Mouse (Mus musculus): ENCODE data around the gene Chsy1.
A peak's percentile ranks its signal among the peaks of the same experiment; 100 is the strongest.

Gene Chsy1

DNA sequence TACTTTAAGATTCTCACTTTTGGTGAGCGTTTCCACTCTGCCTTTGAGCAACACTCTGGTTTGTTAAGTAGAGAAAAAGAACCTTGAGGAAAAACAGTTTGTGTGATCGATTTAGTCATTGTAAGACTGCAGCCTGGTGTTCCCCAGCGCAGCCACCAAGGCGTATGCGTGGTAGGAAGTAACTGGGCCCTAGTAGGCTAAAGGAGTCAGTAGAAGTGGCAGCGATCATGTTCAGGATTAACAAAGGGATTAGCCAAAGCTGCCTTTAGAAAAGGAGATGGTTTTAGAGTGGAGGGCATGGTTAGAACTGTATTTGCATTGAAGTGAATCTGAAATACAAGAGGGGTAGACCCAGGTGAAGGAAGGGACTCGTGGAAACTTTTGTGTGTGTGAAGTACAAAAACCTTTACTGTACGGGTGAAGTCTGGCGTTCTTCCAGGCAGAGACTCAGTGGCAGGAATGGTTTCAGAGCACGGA, 1.4 kb downstream of the Chsy1 start:
- peak; percentile 38 to 47 for DNase-seq

DNA sequence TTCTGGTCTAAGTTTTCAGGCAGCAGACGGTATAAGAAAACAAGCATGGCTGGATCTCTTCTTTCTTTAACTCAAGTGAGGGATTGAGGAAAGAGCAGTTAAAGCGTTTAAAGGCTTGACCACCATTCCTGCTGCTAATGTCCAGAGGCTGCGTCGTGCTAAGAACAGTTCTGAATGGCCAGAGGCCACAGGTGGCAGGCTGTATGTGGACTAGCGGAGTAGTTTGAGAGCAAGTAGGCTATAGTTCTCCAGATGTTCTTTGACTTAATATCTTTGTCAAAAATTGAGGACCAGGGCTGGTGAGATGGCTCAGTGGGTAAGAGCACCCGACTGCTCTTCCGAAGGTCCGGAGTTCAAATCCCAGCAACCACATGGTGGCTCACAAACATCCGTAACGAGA, 1.9 kb downstream of the Chsy1 start:
- DNase-seq = no peak

DNA sequence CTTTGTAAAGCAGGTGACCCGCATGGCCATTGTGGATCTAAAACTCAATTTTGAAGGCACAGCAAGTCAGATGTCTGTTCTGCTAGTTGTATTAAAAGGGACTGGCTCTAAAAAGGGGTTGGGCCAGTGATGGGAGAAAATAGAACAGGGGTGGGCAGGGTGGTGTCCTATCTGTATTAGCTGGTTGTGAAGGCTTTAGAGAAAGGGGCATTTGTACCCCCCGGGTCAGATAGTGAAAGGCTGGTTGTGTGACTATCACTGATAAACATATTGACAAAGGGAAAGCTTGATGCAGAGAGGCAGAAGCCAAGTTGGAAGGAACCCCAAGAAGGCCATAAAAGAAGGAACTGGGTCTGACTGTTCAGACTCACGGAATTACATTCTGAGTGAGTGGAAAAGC, 4.2 kb downstream of the Chsy1 start:
- no peak for DNase-seq

DNA sequence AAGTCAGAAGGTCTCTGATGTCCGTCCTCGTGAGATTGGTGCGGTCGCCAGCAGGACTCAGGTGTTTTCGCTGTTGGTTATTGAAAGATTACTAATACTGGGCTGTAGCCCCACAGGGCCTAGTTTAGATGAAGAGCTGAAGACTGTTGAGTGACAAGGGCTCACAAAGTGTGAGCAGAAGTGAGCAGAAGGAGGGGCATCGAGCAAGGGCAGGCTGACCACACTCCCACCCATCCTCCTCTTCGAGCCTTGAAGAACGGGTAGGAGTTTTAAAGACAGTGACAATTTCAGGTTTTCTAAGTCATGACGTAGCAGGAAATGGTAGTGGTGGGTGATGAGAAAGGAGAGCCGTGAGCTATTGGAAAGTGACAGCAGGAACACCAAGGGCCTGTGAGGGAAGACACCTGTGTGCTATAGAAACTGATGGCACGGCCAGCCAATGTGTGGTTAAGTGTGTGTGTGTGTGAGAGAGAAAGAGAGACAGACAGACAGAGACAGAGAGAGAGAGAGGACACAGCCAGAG, 6.6 kb downstream of the Chsy1 start:
- DNase-seq = no peak

DNA sequence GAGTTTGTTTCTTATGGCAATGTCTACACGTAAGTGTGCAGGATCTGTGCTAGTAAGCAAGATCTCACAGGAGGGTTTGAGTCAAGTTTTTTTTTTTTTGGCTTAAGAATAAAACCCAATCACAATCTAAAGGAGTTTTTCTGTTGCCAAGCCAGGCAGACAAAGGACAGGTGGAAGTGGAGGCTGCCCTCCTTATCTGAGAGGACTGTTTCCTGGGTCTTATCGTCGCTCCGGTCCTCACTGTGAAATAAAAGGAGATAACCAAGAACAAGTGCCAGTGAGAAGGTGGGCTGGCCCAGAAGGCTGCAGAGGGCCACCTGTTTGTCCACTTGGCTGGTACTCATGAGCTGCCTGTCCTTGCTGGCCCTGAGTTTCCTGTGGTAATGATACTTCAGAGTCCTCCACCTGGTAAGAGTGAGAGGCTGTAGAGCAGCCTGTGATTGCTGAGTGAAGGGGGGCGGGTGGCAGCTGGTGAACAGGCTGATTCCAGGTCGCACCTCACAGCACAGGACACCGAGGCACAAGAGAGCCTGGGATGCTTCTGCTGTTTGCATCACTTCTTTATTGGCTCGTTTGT, 7.7 kb downstream of the Chsy1 start:
- DNase-seq = peak in 1 of 2 experiments; percentile 23

DNA sequence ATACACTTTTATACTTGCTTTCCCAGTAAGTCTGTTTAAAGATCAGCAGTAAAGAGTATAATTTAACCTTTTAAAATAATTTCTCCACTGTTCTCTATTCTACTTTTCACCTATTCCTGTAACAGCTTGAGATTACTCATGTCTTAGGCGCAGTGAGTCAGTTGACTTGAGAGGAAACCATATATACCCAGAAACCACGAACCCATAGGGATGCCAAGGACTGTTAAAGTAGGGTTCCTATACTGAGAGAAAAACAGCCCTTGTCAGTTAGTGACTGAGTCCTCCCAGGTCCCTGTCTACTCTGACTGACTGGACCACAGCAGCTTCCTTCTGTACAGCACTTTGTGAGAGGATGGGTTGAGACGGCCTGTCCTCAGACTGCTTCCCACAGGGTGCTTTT, 8.7 kb downstream of the Chsy1 start:
- DNase-seq = no peak

DNA sequence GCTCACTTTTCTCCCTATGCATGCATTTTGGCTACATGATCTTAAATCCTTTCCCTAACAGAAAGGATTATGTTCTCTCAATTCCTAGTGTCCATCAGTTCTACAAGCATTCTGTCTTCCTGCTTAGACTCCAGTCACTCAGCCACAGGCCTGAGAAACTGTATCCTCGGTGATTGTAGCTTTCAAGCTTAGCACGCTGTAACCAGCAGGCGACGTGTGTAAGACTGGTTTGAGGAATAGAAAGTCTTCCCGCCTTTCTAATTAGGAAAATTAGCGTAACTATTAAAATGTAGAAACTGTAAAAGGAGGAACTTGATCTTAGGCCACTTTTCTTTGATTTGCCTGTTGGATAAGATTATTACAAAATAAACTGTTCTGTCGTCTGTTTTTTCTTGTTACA, 9.5 kb downstream of the Chsy1 start:
- no peak for DNase-seq

DNA sequence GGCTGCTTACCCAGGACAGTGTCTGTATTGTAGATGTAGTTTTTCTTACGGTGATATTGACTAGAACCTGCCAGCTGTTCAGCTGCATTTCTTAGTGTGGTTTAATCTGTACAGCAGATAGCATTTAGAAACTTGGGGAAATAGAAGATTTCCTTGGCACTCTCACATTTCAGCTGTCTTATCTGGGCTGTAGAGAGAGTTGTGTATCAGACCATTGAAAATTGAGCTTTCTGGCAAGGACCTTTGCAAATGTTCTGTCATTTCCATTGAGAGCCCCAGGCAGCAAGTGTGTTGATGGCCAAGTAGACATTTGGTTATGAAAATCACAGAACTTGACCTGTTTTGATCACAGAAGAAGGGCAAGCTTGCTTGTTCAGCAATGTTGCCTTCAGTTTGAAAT, 10.8 kb downstream of the Chsy1 start:
- DNase-seq = peak; percentile 61 to 77

DNA sequence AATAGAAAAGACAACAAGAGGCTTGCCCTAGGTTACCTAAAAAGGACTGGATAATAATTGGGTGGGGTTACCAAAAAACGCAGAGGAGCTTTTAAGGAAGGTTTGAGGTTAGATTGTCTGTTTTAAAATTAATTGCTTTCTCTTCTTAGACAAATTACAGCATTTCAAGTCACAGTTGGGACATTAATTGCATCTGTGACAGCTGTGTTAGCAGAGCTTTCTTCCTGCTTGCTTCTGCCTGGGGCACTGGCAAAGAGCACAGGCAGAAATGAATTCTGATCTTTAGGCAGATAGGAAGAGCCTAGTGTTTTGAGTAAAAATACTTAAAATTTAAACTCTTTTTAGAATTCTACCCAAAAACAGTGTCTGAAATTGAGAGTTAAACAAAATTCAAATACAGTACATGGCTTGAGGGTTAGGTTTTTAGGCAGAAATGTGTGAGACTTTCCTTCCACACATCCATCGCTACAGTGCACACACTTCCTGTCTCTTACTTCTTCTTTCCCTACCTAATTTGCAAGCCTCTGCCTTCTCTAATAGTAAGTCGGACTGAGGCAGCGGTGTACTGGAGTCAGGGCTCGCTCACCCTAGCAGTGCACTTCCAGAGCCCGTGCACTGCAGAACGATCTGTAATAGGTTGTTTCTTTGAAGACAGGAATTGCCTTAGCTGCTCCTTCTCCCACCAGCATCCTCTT, 11.5 kb downstream of the Chsy1 start:
- no peak for DNase-seq

DNA sequence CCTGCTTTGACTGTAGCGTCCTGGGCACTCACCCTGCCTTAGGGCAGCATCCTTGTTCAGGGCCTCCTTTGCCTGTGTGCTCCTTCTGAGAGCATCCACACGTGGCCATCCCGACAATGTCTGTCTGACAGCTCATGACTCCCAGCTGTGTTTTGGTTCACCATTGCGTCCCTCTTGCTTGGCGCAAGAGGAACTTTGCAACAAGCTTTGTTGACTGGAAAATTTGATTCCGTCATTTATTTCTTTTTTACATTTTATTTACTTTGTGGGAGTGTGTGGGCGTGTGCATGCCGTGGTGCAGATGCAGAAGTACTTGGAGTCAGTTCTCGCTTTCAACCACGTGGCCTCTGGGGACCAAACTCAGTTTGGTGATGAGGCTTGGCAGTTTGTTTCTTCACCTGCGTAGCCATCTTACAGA, 15.2 kb downstream of the Chsy1 start:
- no peak for DNase-seq

DNA sequence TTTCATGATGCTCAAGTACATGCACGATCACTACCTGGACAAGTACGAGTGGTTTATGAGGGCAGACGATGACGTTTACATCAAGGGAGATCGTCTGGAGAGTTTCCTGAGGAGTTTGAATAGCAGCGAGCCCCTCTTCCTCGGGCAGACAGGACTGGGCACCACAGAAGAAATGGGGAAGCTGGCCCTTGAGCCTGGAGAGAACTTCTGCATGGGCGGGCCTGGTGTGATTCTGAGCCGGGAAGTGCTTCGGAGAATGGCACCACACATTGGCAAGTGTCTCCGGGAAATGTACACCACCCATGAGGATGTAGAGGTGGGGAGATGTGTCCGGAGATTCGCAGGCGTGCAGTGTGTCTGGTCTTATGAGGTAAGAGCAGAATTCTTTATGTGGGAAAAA, 16.1 kb downstream of the Chsy1 start:
- no peak for DNase-seq

DNA sequence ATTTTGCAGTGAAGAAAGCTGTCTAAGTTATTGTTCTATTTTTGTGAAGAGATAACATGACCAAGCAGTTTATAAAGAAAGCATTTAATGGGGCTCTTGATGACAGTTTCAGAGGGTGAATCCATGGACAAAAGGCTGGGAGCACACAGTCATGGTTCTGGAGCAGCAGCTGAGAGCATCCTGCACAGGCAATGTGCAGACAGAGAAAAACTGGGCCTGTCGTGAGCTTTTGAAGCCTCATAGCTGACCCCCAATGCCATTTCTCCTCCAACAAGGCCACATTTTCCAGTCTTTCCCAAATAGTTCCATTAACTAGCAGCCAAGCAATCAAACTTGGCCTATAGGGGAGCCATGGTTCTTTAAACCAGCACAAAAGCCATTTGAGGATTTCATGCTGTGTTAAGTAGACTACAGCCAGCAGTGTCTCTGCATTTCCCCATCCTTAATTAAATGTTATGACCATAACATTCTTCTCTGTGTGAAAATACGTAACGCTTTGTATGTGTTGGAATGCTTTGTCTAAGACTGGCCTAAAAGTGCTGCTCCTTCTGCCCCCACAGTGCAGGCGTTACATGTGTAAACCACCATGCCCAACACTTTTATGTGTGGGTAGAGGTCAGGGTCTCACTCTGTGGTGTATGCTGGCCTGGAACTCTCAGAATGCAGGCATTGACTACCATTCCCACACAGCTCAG, 18.8 kb downstream of the Chsy1 start:
- no peak for DNase-seq

DNA sequence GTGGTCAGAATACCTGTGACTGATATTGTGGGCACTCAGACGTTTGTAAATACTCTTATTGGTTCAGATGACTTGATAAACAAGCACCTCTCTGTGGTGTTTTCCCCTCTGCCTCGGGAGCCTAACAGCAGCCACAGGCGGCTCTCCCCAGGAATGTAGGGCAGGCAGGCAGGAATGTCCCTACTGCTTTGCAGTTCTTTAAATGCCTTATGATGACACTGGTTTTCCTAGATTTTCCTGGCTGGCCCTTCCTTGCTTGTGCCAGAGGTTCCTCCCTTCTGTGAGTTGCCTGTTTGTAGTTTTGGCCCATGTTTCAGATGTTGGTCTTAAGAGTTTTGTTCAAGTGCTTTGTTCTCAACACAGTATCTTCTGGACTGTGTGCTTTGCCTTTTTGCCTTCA, 19.5 kb downstream of the Chsy1 start:
- DNase-seq = no peak

DNA sequence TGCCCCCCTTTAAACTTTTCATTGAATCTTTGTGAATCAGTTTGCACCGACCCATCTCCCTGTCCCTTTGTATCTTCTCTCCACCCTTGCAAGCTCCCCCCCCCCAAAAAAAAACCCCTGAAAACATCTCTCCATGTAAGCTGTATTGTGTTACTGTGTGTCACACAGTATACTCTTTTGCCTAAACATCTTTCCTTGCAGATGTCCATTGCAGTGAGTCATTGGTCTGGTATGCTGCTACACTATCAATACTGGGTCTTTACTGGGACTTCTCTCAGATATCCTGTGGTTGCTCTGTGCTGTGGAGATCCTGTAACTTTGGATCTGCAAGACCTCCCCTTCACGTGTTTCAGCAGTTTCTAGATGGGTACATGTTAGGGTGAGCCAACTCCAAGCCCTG, 21.0 kb downstream of the Chsy1 start:
- DNase-seq = no peak

DNA sequence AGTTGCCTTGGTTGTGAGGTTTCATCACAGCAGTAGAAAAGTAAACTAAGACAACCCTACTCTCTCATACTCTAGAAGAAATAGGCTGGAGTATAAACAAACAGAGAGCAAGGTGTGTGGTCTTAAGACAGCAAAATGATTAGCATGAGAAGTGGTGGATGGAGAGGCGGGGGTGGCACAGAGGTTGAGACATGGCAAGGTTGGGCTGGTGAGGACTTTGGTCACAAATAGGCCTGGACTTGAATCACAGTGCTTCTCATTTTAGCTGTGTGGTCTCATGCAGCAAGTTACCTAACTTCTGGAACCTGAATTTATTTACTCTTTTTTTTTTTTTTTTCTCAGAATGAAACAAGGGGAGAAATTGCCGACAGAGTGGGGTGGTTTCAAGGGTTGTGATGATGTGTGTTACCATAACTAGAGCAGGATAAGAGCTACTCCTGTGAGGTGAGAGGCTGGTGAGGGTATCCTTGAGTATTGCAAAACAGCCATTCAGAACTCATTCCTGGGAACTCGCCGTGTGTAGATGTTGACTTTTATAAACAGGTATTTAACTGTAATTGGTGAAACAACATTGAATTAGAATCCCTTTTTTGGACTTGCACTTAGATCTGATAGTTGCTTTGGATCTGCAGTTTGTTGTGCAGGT, 22.6 kb downstream of the Chsy1 start:
- no peak for DNase-seq

DNA sequence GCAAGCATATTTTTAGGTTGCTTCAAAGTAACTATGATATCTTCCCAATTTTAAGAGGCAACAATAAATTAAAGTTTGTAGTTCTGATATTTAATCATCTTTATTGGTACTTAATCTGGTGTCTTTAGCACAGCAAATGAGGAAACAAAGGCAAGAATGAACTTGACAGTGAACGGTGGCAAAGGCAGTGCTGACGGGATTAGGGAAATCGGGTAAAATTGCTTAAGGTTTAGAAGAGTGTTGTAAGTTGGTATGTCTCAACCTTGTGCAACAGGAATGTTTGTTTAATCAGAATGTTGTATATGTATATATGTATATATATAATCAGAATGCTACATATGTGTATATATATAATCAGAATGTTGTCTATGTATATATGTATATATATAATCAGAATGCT, 24.8 kb downstream of the Chsy1 start:
- no peak for DNase-seq

DNA sequence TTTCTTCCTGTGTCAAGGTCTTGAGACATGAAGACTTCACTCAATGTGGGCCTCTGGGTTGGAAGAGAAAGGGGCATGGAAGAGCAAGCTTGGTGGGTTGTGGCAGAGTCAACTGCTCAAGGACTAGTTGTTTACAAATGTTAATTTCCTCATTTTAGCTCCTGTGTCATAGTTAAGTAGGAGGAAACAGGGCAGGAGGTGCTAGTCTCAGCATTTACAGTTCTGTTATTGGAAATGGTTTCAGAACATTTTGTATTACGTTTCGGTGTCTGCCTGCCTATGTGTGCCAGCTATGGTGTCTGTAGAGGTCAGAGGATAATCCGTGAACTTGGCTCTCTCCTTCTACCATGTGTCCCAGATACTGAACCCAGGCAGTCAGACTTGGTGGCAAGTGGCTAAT, 26.3 kb downstream of the Chsy1 start:
- DNase-seq = no peak

DNA sequence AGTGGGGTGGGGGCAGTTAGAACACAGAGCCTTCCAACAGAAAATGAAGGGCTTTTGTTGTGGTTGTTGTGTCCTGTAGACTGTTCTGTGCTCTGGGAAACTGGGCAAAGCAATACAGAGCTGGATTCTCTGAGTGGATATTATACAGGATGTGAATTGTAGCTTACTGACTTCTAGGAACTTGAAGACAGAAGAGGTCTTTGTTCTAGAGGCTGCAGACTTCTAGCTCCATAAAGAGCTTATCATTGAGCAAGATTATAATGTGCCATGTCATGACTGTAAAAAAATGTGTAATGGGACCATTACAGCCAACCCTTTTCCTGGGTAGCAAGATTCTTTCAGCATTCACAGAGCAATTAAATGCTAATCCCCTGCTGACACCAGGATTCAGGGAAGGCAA, 26.9 kb downstream of the Chsy1 start:
- no peak for DNase-seq

DNA sequence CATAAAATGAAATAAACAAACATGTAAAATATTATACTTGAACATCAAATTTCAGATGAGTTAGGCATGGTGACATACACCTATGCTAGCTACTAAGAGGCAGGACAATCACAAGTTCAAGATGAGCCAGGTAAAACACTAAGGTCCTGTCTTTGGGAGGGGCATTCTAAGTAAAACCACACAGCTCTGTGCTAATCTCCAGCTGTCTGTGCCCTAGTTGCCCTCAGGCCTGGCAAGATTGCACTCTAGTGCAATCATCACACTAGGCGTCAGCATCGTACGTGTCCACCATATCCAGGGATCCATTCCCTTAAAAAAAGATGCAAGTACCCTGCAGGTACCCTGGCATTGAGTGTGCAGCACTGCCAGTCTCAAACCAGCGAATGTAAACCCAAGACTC, 28.0 kb downstream of the Chsy1 start:
- no peak for DNase-seq

DNA sequence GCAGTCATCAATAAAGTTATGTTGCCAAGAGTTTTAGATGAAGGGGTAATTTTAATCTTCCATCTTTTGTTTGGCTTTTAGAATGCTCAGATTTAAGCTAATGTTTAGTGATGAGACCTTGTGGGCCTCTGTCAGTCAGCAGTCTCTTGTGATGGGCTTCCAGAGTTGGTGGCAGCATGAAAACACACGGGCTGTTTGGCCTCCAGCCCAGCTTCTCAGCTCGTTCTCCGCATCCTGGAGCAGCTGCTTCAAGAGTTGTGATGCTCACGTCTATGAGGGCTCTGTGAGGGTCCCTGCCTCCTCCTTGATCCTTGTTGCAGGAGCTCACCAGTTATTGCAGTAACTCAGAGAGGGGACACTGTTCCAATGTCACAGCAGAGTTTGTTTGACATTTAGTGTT, 29.0 kb downstream of the Chsy1 start:
- DNase-seq = no peak

DNA sequence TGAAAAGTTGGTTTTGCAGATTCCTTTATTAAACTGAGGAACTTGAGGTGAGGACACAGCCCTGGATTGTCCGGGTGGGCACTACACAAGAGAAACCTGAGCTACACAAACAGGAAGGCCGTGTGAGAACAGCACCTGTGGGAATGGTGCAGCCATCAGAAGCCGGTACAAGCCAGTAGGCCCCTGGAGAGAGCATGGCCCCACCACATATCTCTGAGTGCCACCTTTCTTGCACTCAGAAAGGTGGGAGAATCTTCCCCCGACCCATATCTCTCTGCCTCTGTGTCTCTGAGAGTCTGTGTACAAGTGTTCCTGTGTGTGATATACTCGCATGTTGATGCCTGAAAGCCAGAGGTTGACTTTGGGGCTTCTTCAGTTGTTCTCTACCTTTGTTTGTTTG, 29.6 kb downstream of the Chsy1 start:
- DNase-seq = no peak

DNA sequence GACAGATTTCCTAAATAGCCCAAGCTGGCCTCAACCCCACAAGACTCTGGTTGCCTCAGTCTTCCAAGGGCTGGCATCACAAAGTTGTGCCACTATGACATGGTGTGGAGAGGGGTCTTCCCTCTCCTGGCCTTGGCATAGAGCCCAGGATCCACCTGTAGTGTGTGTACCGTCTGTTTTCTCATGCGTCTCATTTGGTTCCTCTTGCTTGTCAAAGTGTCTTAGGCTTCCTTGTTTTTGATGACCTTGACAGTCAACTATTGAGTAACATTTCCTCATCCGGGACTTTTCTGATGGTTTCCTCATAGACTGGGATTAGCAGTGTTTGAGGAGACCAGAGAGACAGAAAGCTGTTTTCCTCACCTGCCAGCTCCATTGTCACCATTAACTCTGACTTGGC, 30.8 kb downstream of the Chsy1 start:
- peak in 1 of 2 experiments; percentile 32 for DNase-seq

DNA sequence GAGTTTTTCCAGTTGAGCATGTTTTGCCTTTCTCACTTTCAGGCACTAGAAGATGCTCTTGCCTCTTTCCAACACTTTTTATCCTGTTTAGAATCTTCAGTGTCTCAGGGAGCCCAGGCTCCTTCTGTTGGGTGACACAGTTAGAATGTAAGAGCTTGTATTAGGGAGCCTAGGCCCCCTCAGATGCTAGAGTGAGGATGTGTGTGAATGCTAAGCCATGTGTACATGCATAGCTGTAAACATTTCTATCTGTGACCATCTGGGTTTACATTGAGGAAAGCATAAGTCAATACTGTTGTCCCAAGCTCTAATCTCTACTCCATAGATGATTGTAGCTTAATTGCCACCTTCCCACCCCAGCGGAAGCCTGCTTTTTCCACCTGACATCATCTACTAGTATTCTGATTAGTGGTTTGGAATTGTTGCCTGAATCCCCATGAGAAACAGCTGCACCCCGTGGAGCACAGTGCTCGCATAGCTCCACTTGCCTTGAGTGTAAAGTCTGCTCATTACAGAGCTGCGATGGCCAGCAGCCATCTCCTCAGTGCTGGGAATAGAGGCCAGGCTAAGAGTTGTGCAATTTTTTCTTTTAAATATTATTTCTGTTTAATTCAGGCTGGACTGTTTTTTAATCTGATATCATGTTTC, 31.7 kb downstream of the Chsy1 start:
- no peak for DNase-seq
